Mouse (Mus musculus): ENCODE data around the gene Acyp1.

Acyp1 gene

DNA sequence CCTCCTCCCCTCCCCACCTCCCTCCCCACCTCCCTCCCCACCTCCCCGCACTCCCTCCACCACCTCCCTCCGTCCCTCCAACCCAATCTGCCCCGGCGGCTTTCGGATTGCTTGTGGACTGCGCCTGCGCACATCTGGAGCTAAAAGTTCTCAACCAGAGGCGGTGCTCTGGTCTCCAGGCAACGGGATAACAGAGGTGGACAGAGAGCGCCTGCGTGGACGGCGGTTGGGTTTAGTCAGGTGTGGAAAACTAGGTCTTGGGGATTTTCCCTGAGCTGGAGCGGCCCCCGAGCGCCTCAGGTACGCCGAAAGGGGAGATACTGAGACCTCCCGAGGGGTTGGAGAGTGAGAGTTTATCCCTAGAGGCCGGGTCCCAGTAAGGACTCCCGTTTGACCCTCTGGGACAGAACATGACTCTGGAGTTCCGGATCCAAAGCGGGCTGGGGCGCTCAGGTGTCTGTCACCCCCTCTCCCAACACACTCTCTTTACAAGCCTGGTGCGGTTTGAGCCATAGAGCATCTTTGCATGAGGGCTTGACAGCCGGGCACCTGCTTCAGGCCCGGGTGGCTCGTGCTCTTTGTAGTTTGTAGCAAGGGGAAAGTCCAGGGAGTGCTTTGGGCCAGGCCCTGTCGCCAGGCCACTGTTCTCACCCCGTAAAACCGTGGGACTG is 383 bp upstream of the Acyp1 start, which contains the start of gene Zc2hc1c:
Gene Zc2hc1c (plus strand): TSS at position 106 of the 671 bp plus-strand sequence.
- in situ Hi-C loops (cut with MboI; ENCODE audit: low pct_unique_long_range_greater_than_20kb in 1 of 2, low sequenced_read_pairs in 2 of 2, unreplicated experiment in 1 of 2) = loop anchor here (10.0 kb wide), 2 partner anchors 124 to 144 kb away; no protein-coding TSS in a partner anchor

DNA sequence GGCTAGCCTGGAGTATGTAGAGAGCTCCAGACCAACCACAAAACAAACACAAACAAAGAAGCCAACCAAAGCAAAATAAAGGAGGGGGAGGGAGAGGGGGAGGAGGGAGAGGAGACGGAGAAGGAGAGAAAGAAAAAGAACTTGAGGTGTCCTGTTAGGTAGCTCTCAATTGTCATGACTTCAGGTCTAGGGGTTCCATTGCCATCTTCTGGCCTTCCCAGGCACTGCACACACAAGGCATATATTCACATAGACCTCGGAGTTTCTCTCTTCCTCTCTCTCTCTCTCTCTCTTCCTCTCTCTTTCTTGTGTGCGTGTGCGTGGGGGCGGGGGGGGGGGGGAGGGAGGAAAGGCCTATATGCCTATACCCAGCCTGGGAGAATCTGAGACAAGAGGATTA is 1.3 kb downstream of the Acyp1 start:
- in situ Hi-C loops (cut with MboI; ENCODE audit: low pct_unique_long_range_greater_than_20kb in 1 of 2, low sequenced_read_pairs in 2 of 2, unreplicated experiment in 1 of 2) = loop anchor here (10.0 kb wide), 2 partner anchors 122 to 142 kb away; no protein-coding TSS in a partner anchor

DNA sequence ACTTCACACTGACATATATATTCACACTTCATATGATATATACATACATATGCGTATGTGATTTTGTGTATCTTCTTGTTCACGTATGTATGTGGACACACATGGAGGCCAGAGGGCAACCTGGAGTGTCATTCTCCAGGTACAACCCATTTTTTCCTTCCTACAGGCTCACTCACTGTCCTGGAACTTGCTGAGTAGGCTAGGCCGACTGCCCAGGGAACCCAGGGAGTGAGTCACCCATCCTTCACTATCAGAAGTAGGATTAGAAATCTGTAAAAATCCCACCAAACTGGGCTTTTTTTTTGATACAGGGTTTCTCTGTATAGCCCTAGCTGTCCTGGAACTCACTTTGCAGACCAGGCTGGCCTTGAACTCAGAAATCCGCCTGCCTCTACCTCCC is 3.2 kb downstream of the Acyp1 start:
- in situ Hi-C loops (cut with MboI; ENCODE audit: low pct_unique_long_range_greater_than_20kb in 1 of 2, low sequenced_read_pairs in 2 of 2, unreplicated experiment in 1 of 2) = loop anchor here (10.0 kb wide), 2 partner anchors 120 to 140 kb away; no protein-coding TSS in a partner anchor

DNA sequence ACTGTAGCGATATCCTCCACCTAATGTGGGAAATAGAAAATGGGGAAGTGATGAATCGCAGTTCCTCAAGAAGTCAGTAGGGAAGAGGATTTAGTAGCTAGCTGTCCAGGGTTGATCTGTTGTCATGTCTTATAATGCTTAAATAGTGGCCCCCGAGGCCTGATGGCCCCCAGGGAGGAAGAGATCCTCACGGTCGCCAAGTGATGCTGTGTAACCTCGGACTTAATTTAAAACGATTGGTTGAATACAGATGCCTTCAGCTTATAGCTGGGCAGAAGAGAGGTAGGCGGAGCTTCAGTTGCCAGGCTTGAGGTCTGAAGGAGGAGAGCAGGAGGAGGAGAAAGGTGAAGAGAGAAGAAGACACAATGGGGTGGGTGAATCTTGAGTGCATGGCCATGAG is 3.9 kb downstream of the Acyp1 start:
- in situ Hi-C loops (cut with MboI; ENCODE audit: low pct_unique_long_range_greater_than_20kb in 1 of 2, low sequenced_read_pairs in 2 of 2, unreplicated experiment in 1 of 2) = loop anchor here (10.0 kb wide), 2 partner anchors 120 to 140 kb away; no protein-coding TSS in a partner anchor

DNA sequence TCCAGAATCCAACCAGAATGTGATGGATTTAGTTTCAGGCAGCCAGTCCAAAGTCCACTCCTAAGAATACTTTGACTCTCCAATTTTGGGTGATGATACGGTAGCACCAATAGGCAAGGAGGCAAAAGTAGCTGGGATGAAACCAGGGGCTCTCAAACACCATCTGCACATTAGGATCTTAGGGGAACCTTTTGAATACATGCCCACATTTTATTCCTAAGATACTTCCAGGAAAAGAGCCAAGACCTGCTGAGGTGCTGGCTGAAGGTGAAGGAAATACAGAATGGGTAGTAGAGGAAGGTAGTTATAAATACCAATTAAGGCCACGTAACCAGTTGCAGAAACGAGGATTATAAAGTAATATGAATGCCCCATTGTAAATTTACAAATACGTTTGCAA is 6.5 kb downstream of the Acyp1 start:
- in situ Hi-C loops (cut with MboI; ENCODE audit: low pct_unique_long_range_greater_than_20kb in 1 of 2, low sequenced_read_pairs in 2 of 2, unreplicated experiment in 1 of 2) = loop anchor here (10.0 kb wide), 2 partner anchors 117 to 137 kb away; no protein-coding TSS in a partner anchor

DNA sequence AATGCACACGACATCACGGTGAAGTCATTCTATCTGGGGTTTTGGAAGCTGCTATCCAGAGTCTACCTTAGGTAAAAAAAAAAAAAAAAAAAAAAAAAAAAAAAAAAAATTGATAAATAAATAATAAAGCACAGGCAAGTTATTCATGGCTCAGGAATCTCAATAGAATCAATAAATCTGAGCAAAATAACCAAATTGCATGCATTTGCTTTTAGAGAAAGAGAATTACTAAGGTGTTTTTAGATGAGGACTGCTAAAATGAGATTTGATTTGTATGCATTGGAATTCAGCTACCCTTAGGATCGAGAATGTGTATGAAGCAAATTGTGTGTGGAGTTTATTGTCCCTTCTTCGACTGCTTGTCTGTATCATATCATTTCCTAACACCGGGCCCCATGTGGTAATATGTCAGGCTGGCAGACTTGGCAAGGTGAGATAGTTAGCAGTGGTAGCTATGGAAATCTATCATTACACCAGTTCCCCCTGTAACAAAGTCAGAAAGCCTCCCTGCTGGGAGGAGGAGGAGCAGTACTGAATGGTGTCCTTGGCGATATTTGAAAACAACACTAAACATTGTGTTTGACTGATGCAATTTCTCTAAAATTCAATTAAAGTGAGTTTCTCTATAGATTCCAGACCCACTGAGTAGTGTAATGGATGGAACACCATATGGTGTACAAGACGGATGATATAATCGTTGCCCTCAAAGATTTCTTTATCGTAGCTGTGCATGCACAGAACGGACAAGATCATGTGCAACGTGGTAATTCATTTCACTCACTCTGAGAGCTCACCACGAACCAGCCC is 7.2 kb downstream of the Acyp1 start:
- in situ Hi-C loops (cut with MboI; ENCODE audit: low pct_unique_long_range_greater_than_20kb in 1 of 2, low sequenced_read_pairs in 2 of 2, unreplicated experiment in 1 of 2) = loop anchor here (10.0 kb wide), 2 partner anchors 116 to 136 kb away; no protein-coding TSS in a partner anchor

DNA sequence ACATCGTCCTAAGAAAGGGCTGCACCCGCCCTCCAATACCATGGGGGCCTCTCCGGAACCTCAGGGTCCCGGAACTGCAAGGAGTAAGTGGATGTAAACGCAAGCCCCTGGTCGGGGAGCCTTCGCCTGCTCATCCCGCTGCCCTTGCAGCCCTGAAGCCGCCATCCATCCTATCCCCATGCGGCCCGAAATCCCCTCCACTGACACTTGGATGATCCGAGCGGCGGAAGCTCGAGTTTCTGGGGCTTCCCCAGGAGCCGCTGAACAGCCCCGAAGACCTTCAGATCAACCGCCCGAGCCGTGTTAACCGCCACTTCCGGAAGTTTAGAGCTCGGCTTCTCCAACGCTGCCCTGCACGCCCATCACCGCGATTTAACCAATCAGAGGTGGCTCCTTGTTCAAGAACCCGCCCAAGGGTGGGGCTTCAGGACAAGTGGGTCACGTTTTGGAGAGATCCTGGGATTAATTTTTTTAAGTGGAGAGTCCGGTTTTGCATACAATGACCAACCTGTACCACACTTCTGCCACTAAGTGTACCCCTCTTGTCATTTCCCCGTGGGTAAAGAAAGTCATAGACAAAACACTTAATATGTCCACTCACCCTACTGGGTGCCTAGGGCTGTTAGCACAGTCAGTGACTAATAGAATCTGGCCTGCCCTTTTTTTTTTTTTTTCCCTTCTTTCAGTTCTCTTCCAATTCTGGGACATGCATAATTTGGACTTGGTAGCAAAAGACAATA is 8.0 kb downstream of the Acyp1 start:
- in situ Hi-C loops (cut with MboI; ENCODE audit: low pct_unique_long_range_greater_than_20kb in 1 of 2, low sequenced_read_pairs in 2 of 2, unreplicated experiment in 1 of 2) = loop anchor here (10.0 kb wide), 2 partner anchors 115 to 135 kb away; no protein-coding TSS in a partner anchor

DNA sequence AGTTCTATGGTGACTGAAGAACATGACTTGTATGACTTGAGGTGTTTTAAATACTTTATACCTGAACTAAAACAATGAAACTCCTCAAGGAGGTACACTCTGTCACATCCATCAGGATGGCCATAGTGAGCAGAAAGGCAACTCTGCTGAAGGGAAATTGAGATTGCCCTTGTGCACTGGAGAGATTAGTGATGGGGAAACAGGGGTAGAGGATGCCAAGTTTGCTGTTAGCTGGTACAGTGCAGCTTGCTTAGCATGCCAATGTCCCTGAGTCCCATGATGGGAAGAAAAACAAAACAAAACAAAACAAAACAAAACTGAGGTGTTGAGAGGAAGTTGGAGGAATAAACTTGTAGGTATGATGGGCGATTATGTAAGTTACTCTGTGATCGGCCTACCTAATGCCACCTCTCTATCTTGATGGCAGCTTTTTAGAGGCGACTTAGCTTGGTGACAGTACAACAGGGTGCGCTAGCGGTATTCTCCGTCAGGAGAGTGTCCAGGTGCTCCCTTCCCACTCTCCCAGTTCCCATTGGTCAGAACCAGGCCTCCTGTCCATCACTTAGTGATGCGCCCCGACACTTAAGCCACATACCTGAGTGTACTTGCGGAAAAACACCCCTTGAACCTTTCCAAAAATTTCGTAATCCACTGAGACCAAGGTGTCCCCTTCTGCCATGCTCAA is 8.7 kb downstream of the Acyp1 start:
- in situ Hi-C loops (cut with MboI; ENCODE audit: low pct_unique_long_range_greater_than_20kb in 1 of 2, low sequenced_read_pairs in 2 of 2, unreplicated experiment in 1 of 2) = loop anchor here (10.0 kb wide), 2 partner anchors 115 to 135 kb away; no protein-coding TSS in a partner anchor

DNA sequence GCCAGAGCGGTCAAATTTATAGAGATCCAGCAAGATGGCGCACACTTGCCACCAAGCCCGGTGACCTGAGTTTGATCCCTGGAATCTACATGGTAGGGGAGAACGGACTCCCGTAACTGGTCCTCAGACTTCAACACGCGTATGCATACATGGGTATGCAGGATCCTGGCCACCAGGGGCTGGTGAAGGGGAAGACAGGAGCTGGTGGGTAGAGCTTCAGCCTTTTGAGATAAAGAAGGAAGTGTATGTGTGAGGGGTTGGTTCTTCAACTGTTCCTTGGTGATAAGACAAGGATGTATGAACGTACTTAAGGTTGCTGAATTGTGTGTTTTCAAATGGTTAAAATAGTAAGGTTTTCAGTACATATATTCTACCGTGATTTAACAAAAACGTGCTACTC is 9.3 kb downstream of the Acyp1 start:
- in situ Hi-C loops (cut with MboI; ENCODE audit: low pct_unique_long_range_greater_than_20kb in 1 of 2, low sequenced_read_pairs in 2 of 2, unreplicated experiment in 1 of 2) = no loop called here

DNA sequence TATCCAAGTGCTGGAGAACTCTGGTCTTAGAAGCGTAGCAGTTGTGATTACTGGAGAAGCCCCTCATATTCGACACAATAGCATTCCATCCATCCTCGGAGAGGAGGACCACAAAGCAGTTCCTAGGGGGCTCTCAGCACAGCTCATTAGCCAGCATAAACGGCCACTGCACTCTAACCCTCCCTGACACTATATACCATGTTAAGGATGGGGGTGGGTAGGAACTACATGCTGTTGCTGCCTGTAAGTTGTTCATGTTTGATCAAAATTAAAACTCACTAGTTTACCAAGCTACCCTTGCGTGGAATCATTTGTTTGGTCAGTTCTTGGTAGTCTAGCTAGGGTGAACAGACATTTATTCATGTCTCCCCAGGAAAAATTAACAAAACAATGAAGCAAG is 12.0 kb downstream of the Acyp1 start:
- in situ Hi-C loops (cut with MboI; ENCODE audit: low pct_unique_long_range_greater_than_20kb in 1 of 2, low sequenced_read_pairs in 2 of 2, unreplicated experiment in 1 of 2) = no loop called here

DNA sequence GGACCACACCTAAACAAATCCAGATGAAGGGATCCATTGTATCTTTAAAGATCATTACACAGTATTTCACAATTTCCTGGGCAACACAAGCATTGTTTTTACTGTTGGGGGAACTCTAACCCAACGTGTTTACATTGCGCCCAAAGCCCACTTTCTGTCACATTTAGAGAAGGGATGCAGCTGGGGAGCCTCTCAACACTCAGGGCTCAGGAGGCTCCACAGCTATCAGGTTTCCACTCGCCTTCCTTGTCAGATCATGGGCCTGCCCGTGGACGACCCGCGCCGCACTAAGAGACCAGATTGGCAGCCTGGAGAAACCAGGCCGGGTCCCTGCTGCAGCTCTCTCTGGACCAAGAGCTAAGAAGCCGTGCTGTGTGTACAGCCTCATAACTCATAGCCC is 14.7 kb downstream of the Acyp1 start:
- in situ Hi-C loops (cut with MboI; ENCODE audit: low pct_unique_long_range_greater_than_20kb in 1 of 2, low sequenced_read_pairs in 2 of 2, unreplicated experiment in 1 of 2) = no loop called here

DNA sequence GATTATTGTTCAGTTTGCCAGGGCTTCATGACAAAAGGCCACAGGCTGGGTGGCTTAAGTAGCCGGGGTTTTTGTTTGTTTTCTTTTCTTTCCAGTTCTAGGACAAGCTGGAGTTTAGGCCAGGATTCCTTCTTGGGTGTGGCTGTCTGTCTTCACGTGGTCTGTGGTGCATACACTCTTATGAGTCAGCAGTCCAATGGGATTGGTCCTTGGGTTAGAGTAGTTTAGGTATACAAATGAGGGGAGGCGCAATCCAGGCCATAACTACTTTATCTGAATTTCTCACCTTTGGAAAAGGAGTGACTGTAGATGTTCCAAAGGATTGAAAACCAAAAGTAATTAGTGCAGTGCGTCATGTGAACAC is 16.4 kb downstream of the Acyp1 start:
- in situ Hi-C loops (cut with MboI; ENCODE audit: low pct_unique_long_range_greater_than_20kb in 1 of 2, low sequenced_read_pairs in 2 of 2, unreplicated experiment in 1 of 2) = no loop called here

DNA sequence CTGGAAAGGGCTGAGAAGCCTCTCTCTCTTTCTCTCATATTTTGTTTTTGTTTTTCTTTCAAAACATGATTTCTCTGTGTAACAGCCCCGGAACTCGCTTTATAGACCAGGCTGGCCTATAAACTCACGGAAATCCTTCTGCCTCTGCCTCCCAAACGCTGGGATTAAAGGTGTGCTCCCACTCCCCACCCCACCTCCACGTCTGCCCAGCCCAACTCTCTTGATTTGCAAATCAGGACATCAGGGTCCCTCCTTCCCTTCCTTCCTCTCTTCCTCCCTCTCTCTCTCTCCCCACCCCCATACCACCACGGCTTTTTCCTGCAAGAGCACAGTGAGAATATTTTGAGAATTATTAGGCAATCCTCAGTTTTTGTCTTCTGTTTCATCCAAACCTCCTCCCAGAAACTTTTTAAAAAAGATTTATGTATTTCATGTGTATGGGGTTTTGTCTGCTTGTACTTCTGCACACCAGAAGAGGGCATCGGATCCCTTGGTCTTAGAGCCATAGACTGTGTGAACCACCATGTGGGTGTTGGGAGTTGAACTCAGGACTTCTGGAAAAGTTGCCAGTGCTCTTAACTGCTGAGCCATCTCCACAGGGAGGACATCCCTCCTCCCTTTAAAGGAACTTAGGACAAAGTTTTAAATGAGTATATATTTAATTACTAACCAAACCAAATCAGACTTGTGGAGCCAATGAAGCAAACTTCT is 17.0 kb downstream of the Acyp1 start:
- in situ Hi-C loops (cut with MboI; ENCODE audit: low pct_unique_long_range_greater_than_20kb in 1 of 2, low sequenced_read_pairs in 2 of 2, unreplicated experiment in 1 of 2) = no loop called here

DNA sequence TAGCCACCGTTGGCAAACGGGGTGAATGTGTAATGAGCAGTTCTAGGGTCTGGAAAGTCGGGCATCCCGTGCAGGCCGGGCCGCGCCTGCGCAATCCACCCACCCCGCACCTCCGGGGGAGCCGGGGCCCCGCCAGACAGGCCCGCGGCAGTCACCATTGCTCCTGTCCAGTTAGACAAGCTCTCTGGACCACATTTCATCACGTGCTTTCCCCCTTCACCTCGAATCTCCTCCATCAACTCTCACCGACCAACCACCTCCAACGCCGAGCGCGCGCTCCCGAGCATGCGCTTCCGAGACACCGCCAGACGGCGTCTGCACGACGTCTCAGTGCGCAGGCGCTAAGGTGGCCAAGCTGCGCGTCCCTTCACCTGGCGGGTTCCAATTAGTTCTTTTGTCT is 17.9 kb downstream of the Acyp1 start, which contains the start of gene Mlh3:
Gene Mlh3 (minus strand): TSS at position 281 of the 400 bp plus-strand sequence.
- in situ Hi-C loops (cut with MboI; ENCODE audit: low pct_unique_long_range_greater_than_20kb in 1 of 2, low sequenced_read_pairs in 2 of 2, unreplicated experiment in 1 of 2) = no loop called here

DNA sequence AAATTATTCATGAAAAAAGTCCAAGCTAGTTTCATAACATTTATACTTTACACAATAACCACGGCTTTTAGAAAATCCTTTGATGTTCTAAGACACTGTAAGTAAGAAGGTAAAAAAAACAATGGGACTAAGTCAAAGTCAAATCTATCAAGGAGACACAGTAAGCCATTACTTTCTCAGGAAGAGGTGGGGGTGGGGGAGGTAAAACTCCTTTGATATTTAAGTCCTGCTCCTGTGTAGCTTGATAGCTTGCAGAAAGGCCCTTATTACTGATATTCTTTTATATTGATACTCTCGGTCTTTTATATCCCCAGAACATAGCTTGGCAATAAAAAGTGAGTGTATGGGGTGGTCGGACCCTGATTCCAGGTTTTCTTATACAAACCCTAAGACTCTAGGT is 18.4 kb downstream of the Acyp1 start:
- in situ Hi-C loops (cut with MboI; ENCODE audit: low pct_unique_long_range_greater_than_20kb in 1 of 2, low sequenced_read_pairs in 2 of 2, unreplicated experiment in 1 of 2) = no loop called here

DNA sequence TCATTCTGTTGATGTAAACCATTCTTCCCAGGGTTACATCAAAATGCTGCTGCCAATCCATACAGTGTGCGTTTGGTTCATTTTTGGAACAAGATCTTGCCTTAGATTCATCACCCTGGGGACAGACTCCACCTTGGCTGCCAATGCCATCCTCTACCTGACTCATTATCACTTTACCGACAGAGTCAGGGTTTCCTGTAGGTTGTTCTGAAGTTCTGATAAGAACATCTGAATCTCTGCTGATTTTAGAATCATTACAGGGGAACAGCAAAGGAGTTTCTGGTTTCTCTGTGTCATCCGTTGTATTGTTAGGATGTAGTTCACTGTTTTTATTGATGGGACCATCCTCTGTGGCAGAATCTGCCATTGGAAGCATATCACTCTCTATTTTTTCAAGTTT is 22.0 kb downstream of the Acyp1 start:
- in situ Hi-C loops (cut with MboI; ENCODE audit: low pct_unique_long_range_greater_than_20kb in 1 of 2, low sequenced_read_pairs in 2 of 2, unreplicated experiment in 1 of 2) = no loop called here

DNA sequence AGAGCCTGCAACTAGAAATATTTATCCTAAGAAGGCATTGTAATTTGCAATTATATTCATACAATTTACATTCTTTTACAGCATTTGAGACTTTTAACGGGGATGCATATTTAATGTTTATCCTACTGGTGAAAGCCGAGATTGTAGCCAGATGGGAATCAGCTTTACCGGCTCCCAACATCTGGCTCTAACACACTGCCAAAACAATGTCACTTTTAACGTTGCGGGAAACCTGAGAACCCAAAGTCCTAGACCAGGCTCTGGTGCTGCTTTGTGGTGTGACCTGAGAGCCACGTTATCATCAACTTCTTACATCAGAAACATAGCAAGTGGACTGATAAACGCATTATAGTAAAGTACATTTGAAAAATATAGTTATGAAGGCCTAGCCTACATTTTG is 23.3 kb downstream of the Acyp1 start:
- in situ Hi-C loops (cut with MboI; ENCODE audit: low pct_unique_long_range_greater_than_20kb in 1 of 2, low sequenced_read_pairs in 2 of 2, unreplicated experiment in 1 of 2) = no loop called here

DNA sequence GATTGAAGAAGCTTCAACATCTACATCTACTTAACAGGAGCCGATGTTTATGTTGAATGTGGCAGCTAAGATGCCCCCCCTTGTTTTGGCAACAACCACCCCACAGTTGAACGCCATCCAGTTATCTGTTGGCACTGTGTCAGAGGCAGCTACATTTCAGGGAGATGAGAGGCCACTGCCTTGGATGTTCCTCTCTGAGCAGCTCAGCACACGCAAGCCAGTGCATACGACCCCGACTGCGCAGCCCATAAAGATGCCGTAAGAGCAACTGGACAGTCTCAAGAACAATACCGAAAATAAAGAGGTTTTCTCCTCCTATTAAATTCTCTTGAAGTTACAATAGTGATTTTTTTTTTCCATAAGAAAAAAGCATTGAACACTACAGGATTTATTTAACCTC is 23.7 kb downstream of the Acyp1 start:
- in situ Hi-C loops (cut with MboI; ENCODE audit: low pct_unique_long_range_greater_than_20kb in 1 of 2, low sequenced_read_pairs in 2 of 2, unreplicated experiment in 1 of 2) = no loop called here
